Mouse (Mus musculus) midbrain, postnatal 0 days (tissue): ENCODE measurements around the gene H2-T24. TPM values are rescaled to one million over a fixed set of nuclear protein-coding genes. Genes with fewer than 3 reads are reported as not detected.
"Not testable (repeated sequence)": the region's sequence is repeated elsewhere in the genome, so short reads cannot be mapped to it uniquely, and the experiment has no call there.

Source experiments
- ATAC-seq: fragments of 200-750 bp; cut with Nextera tagmentation; 2 replicates; pipeline ENCODE4 v1.8.0; 2017; ENCODE audit warnings: moderate number of reproducible peaks, mild to moderate bottlenecking, moderate TSS enrichment, moderate library complexity; ENCODE audit not compliant: low FRiP score
- DNase-seq: peaks from one replicate; pipeline ENCODE4 v3.0.0-alpha.2; 2015; ENCODE audit warnings: low spot score
- H3K27ac ChIP-seq: fragments of 300-500 bp; sonication (generic); 2 replicates; pipeline ENCODE4 v1.5.1; 2014; ENCODE audit warnings: low read depth, mild to moderate bottlenecking, low read length, mixed read lengths
- H3K27me3 ChIP-seq: fragments of 300-500 bp; sonication (generic); 2 replicates; pipeline ENCODE4 v1.6.1; 2014; ENCODE audit warnings: low read length, control low read depth, mixed read lengths; ENCODE audit not compliant: insufficient read depth
- H3K36me3 ChIP-seq: fragments of 300-500 bp; sonication (generic); 2 replicates; pipeline ENCODE4 v1.6.1; 2014; ENCODE audit warnings: low read length, control low read depth, mixed read lengths; ENCODE audit not compliant: insufficient read depth
- H3K4me1 ChIP-seq: fragments of 300-500 bp; sonication (generic); 2 replicates; pipeline ENCODE4 v1.6.1; 2014; ENCODE audit warnings: mild to moderate bottlenecking, control low read depth, antibody characterized with exemption, low read length, mixed read lengths; ENCODE audit not compliant: insufficient read depth
- H3K4me2 ChIP-seq: fragments of 300-500 bp; sonication (generic); 2 replicates; pipeline ENCODE4 v1.6.1; 2014; ENCODE audit warnings: low read depth, mild to moderate bottlenecking, low read length, mixed read lengths; ENCODE audit not compliant: poor library complexity, severe bottlenecking
- H3K4me3 ChIP-seq: fragments of 300-500 bp; sonication (generic); 2 replicates; pipeline ENCODE4 v1.5.1; 2014; ENCODE audit warnings: low read depth, mild to moderate bottlenecking, low read length, moderate library complexity
- H3K9ac ChIP-seq: fragments of 300-500 bp; sonication (generic); replicated peaks from 2 replicates; pipeline ENCODE4 v1.6.1; 2014; ENCODE audit warnings: mild to moderate bottlenecking, low read length, moderate library complexity, mixed read lengths; ENCODE audit not compliant: poor library complexity, severe bottlenecking
- H3K9me3 ChIP-seq: fragments of 300-500 bp; sonication (generic); 2 replicates; pipeline ENCODE4 v1.6.1; 2016; ENCODE audit warnings: low read length, control low read depth
- CTCF ChIP-seq: IDR thresholded peaks from 2 replicates; pipeline ENCODE4 v1.5.1; 2016; ENCODE audit warnings: antibody characterized with exemption, mild to moderate bottlenecking
- WGBS: fragments of 180-500 bp; shearing (Covaris S2); extraction: QIAGEN DNeasy Blood & Tissue Kit; methylation state at CpG from one replicate; pipeline ENCODE4 v1.1.7; 2014; 5-methylcytosine and 5-hydroxymethylcytosine counted together
- polyA plus RNA-seq: library from polyadenylated mRNA; unstranded; fragments of >200 nt; fragmentation: Nextera tagmentation; extraction: Ambion mirVana; gene quantifications from 2 replicates; pipeline ENCODE4 v1.2.1, GENCODE M21; 2015
- total RNA-seq: library from RNA; depleted of rRNA; stranded (reverse); fragments of >200 nt; gene quantifications from 2 replicates; pipeline ENCODE4 v1.2.3, GENCODE M21; 2014

The H2-T24 gene
- total and polyA plus RNA-seq, 2 experiments from 2014 or later: 0.16 to 7.2 TPM

- H3K27ac ChIP-seq, H3K36me3 ChIP-seq, H3K27me3 ChIP-seq, ATAC-seq, H3K9me3 ChIP-seq, H3K4me1 ChIP-seq, H3K9ac ChIP-seq, DNase-seq, H3K4me2 ChIP-seq, H3K4me3 ChIP-seq: not testable (repeated sequence)
- 87% methylated on average over 13 of the region's 13 CpGs for WGBS
Measured at GRCm38 (mm10) chr17:36036126-36036525, 15.8 kb upstream of the H2-T24 start.

GRCm38 (mm10) chr17:36035010-36035638 is 14.8 kb upstream of the H2-T24 start:
- not testable (repeated sequence) for H3K27me3 ChIP-seq, H3K9me3 ChIP-seq, H3K27ac ChIP-seq, H3K4me2 ChIP-seq, ATAC-seq, H3K4me1 ChIP-seq, H3K9ac ChIP-seq, H3K36me3 ChIP-seq, H3K4me3 ChIP-seq
- WGBS: 42% methylated on average over 3 of the region's 3 CpGs
- DNase-seq: peak; percentile 41
- TF ChIP-seq CTCF: peak; percentile 66

- not testable (repeated sequence) for H3K4me1 ChIP-seq, H3K36me3 ChIP-seq, ATAC-seq, H3K4me3 ChIP-seq, H3K9ac ChIP-seq, DNase-seq, H3K9me3 ChIP-seq, H3K27ac ChIP-seq, H3K4me2 ChIP-seq, H3K27me3 ChIP-seq
- 58% methylated on average over 3 of the region's 3 CpGs for WGBS
Measured at GRCm38 (mm10) chr17:36034524-36034923, 14.2 kb upstream of the H2-T24 start.

- not testable (repeated sequence) for H3K36me3 ChIP-seq, H3K27ac ChIP-seq, H3K9me3 ChIP-seq, H3K4me1 ChIP-seq, DNase-seq, H3K27me3 ChIP-seq, ATAC-seq
- 0 out of 2 replicates have a peak within 1 kb of the TSS, but pooled peaks have one; percentile 19 for H3K9ac ChIP-seq
- H3K4me2 ChIP-seq: peak within 1 kb of the TSS; percentile 69
- WGBS: 0% methylated on average over 19 of the region's 25 CpGs
- peak within 1 kb of the TSS; percentile 39 for H3K4me3 ChIP-seq
Measured at GRCm38 (mm10) chr17:36032351-36032875, 12.1 kb upstream of the H2-T24 start, which contains the start of gene H2-T23. H2-T23 (minus strand) TSS chr17:36032855.

- peak; percentile 81 for ATAC-seq
- Histone ChIP-seq H3K4me3 (peak overlapping the region; percentile 39), H3K9ac (0 out of 2 replicates have a peak overlapping the region, but pooled peaks have one; percentile 19), H3K4me2 (peak overlapping the region; percentile 69)
- not testable (repeated sequence) for H3K27me3 ChIP-seq, H3K4me1 ChIP-seq, H3K27ac ChIP-seq, DNase-seq, H3K9me3 ChIP-seq, H3K36me3 ChIP-seq
- WGBS: 1% methylated on average over 39 of the region's 40 CpGs
- peak; percentile 65 for TF ChIP-seq CTCF
Measured at GRCm38 (mm10) chr17:36031583-36032331, 11.4 kb upstream of the H2-T24 start.

- H3K9me3 ChIP-seq, H3K27ac ChIP-seq, H3K4me1 ChIP-seq, DNase-seq, H3K36me3 ChIP-seq, H3K27me3 ChIP-seq: not testable (repeated sequence)
- 36% methylated on average over 8 of the region's 8 CpGs for WGBS
- ATAC-seq: peak; percentile 36; the same call in 1 of the 2 replicates
- Histone ChIP-seq H3K4me3 (peak overlapping the region; percentile 39), H3K4me2 (peak overlapping the region; percentile 69), H3K9ac (0 out of 2 replicates have a peak overlapping the region, but pooled peaks have one; percentile 19)
Measured at GRCm38 (mm10) chr17:36030703-36031582, 10.6 kb upstream of the H2-T24 start.

- ATAC-seq, H3K9ac ChIP-seq, H3K9me3 ChIP-seq, H3K4me3 ChIP-seq, H3K27me3 ChIP-seq, H3K4me1 ChIP-seq, H3K36me3 ChIP-seq, H3K27ac ChIP-seq, DNase-seq, H3K4me2 ChIP-seq: not testable (repeated sequence)
- WGBS: 77% methylated on average over 2 of the region's 4 CpGs
Measured at GRCm38 (mm10) chr17:36030046-36030702, 9.8 kb upstream of the H2-T24 start.
